Mouse (Mus musculus) thymus, postnatal 25 days (tissue): ENCODE measurements around the gene Depdc7.

Experiments used
- DNase-seq: peaks from one replicate; pipeline ENCODE4 v3.0.0; 2022

Gene Depdc7

DNA sequence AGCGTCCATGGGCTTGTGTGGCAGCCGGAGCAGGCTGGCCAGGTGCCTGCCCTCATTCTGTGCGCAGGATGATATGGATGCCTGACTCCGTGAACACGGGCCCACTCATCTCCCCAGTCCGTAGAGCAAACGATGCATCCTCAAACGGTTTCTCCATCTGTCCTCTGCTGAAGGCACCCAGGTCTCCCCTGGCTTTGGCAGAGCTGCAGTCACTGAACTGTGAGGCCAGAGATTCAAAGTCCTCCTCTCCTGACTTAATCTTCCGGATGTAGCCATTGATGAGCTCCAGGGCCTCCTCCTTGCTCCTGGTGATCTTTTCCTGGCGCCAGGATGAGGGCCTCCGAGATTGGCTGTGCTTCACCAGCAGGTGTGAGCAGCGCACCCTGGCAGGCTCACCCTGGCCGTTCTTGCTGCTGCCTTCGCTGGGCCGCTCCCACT is 28.4 kb downstream of the Depdc7 start:
- no peak for DNase-seq

DNA sequence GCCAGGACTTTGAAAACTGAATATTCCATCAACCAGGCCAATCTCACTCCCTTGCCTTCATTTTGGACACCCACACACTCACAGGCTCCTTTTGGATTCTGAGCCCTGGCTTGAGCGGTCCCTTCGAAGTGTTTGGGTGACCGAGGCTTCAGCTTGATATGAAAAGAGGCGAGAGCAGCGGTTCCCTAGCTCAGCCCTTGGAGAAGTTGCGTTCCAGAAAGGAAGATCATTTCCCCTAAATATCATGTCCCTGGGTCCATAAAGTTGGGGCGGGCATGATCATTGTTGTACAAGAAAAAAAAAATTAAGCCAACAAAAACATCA is 30.2 kb downstream of the Depdc7 start:
- DNase-seq = no peak

DNA sequence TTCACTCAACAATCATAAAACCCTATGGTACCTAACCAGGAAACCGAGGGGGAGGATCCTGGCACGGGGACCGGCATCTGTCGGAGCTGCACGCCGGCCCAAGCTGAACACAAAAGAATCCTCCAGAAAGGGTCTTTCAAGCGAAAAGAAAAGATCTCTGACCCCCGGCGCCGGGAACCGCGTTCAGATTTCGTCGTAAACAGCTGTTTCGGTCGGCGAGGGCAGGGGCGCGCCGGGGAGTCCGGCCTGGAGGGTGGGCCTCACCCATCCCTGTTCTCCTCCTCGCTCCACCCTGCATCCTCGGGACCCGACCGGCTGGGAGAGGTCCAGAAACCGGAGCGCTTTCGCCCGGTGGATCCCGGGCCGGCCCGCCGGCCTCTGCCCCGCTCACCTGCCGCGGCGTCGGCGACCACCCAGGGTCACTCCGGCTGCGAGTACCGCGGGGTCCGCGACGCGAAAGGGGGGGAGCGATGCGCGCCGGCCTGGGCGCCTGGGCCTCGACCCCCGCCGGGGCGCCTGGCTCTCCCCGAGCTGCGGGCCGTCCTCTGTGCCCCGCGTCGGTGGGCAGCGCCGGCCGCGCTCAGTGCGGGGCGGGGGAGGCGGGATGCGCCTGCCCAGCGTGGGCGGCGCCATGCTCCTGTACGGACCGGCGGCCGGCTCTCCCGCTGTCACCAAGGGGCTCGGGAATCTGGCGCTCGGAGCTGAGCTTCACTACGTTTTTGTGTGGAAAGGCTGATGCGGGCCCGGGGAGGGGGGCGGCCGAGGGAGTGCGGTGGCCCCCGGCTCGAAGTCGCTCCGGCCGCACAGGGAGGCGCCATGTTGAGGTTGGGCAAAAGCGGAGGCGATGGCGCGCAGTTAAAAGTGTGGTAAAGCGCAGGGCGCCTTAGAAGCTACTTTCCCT is 30.8 kb downstream of the Depdc7 start, which contains the start of gene Tcp11l1:
Gene Tcp11l1 (minus strand): TSS at position 585 of the 901 bp plus-strand sequence.
- peak; percentile 30 for DNase-seq

DNA sequence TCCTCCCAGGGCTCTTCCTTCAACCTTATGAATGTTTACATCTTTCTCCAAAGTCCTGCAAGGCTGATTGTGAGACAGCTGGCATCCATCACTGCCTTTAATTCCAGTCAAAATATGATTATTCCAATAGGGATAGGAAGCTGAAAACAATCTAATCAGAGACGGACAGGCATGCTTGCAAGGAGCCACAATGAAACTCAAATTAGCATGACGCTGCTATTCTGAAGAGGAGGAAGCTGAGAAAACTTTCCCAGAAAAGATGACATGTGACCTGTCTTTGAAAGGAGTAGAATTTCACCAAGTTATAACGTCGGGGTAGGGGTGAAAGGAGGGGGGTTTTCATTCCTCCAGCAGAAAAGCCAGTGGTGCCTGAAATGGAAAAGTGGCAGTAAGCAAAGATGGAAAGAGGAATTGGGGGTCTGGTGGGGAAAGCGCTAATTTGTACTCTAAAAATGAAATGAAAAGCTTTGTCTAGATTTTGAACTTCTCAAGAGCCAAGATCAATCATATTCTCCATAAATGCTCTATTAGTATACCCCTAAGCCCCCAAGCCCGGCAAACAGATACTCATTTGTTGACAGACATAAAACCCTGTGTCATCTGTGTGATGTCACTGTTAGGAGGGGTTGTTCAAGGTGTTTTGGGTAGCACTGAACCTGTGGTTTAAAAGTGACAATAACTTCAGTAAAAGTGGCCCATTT is 31.9 kb downstream of the Depdc7 start:
- DNase-seq = no peak

DNA sequence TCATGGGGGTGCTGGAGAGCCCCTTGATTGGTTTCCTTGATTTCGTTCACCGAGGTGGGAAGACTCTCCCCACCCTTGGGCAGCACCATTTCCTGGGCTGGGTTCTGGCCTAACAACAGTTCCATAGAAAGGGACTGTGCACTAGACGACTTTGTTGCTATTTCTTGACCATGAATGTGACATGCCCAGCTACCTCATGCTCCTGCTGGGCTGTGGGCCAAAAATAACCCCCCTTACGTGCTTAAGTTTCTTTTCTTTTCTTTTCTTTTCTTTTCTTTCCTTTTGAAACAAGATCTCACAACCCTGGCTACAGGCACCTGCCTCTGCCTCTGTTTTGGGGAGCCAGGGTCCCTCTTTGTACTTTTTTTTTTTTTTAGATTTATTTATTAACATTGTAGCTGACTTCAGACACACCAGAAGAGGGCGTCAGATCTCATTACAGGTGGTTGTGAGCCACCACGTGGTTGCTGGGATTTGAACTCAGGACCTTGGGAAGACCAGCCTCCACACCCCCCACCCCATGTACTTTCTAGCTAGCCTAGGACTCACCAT is 32.8 kb downstream of the Depdc7 start:
- DNase-seq = no peak

DNA sequence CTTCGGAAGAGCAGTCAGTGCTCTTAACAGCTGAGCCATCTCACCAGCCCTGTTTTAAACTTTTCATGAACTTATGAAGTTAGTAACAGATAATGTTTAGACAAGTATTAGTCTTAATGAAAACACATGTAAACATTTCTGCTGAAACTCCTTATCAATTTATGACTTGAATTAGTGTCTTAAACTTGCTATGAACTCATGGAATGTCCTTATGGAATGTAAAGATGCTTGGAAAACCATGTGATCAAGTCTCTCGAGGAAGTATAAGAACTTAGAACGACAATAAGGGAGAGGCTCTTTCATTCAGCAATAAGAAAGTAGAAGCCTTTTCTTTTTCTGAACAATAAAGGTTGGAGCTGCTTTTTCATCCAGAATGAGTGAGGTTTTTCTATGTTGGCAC is 38.3 kb downstream of the Depdc7 start:
- DNase-seq = no peak

DNA sequence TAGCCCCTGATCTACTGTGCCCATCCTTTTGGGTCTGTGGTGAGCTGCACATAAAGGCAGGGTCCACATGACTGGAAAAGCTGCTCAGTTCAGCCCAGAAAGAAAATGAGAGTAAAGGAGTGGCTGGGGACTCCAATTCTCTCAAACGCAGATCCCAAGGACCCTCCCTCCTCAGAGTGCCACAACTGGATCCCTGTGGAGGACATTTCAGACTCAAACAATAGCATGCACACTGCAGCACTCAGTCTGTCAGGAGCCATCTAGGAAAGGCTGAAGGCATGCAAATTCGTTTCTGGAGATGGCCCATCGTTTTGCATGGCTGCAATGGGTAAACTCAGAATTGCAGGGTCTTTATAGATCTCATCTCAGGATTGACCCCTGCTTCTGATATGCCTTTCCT is 39.5 kb downstream of the Depdc7 start:
- DNase-seq = no peak

DNA sequence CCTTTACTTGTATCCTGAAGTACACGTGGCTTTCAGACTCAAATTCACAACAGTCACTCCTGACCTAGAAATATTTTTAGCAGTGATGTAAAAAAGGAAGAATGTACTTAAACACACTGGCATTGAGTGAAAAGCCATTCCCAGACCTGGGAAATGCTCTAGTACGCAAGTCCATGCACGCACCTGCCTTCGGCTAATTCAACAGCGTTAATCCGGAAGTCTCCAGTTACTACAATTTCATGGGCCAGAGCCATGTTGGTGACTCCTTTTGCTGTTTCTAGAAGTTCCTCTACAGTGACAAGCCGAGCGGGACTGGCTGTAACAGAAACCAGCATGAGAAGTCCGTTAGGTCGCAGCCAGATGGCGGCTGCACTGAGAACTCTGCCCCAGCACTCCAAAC is 43.0 kb downstream of the Depdc7 start:
- no peak for DNase-seq

DNA sequence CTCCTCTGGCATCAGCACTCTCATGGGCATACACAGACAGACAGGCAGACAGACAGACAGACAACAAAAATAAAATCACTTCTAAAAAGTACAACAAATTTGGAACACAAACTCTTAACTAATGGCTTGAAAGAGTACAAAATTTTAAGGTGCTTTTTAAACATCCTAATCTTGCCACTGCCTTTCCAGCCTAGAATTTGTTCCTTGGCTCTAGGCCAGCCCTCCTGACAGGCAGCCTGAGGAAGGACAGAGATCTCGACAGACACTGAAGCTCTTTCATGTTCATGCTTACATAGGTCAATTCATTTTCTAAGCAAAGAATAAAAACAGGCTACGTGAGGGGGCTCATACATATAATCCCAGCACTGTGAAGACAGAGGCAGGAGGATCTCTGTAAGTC is 50.1 kb downstream of the Depdc7 start:
- DNase-seq = no peak

DNA sequence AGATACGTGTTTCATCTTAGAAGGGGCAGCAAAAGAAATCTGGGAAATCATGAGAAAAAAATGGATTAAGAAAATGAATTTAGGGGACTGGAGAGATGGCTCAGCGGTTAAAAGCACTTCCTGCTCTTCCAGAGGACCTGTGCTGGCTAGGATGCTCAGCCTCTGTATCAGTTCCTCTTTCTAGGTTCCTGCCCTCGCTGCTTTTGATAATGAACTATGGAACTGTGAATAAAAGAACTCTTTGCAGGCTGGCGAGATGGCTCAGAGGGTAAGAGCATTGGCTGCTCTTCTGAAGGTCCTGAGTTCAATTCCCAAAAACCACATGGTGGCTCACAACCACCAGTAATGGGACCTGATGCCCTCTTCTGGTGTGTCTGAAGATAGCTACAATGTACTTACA is 52.0 kb downstream of the Depdc7 start:
- DNase-seq = no peak

DNA sequence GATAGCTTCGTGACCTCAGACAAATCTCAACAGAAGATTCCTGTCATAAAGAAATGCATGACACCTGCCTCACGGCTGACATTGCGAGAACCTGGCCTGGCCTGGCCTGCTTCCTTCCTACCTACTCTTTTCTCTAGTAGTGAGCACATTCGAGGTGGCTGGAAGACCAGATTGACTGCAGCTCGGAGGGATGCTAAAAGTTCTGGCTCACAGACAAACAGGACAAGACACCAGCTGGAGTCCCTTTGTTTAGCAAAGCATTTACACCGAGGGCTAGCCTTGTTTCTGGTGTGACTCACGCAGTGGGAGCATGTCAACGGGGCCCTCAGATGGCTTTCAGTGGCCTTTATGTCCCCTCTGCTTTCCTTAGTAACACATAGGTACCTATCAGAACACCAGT is 54.0 kb downstream of the Depdc7 start:
- no peak for DNase-seq

DNA sequence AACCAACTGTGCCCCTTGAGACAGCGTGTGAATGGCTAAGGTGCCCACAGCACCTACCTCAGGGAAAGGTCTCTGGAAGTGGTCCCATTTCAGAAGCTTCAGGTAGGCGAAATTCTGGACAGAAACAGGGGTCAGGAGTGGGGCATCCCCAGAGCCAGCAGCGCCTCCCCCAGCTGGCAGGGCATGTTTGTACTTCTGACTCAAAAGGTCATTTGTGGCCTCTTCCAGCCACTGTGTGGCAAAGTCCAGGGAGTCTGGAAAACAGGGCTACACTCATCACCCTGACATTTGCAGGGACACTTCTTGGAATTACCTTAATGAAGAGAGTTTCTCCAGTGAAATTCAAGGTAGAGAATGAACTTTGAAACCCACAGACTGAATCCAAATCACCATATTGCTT is 54.4 kb downstream of the Depdc7 start:
- DNase-seq = no peak

DNA sequence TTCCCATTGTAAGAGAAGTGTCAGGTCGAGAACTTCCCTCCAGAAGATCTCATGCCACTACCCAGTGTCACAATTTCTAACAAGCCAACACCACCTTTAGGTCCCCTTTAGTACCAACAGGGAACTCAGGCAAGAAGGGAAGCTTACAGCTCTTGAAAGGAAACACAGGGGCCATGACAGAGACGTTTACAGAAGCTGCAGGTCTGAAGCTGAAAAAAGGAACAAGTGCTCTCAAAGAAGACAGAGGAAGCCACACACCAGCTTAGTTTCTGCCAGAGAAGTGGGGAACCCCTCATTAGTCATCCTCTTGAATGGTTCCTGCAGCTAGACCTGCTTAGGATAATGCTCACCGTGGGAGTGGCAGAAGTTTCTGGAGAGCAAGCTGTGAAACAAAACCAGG is 55.4 kb downstream of the Depdc7 start:
- no peak for DNase-seq

DNA sequence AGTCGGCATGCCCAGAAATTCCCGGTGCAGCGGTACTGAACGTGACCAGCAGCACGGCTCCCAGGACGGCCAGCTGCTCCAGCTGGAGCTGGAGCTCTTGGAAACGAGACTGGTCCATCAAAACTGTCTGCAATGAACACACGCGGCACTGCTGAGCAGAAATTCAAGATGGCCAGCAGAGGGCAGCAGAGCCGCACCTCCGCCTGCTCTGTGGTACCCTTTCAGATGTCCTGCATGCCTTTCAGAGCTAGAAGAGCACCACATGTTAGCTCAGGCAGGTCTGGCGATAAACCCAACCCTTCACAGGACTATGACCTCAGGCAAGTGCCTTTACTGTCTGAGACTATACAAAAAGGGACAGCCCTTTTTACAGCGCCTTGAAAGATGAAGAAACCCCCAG is 57.3 kb downstream of the Depdc7 start:
- peak; percentile 75 for DNase-seq

DNA sequence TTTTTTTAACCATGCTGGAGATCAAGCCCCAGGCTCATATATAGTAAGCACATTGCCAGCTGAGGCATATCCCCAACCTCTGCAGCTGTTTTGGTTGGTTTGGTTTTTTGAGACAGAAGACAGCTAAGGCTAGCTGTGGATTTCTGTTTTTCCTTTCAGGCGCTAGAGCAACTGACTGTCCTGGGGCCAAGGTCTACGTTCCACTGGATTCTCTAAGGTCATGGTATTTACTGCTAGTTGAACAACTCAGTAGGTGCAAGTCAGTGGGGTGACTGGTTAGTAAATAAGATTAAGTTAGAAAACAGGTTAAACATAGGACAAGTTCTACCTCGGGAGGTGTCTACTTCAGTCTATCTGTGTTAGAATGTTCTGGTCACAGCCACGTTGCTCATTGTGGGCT is 57.9 kb downstream of the Depdc7 start:
- no peak for DNase-seq

DNA sequence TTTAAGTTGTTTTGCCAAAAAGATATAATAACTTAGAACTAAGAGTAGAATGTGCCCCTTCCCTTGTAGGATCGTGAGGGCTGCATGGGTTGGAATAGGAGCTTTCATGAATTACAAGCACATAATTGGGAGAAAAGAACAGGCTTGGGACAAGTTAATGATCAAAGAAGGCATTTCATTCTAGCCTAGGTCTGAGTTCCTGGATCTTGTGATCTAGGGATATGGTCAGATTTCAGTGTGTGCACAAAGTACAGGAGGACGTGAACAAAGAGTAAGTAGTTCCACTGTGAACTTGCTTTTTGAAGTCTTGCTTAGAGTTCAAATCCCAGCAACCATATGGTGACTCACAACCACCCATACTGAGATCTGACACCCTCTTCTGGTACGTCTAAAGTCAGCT is 65.4 kb downstream of the Depdc7 start:
- DNase-seq = no peak
